Mouse (Mus musculus): ENCODE results near the gene Olfr71.

The Olfr71 gene

GRCm38 (mm10) chr4:43713652-43714219, 3.7 kb upstream of the Olfr71 start:
- DNase-seq (ENCODE audit: low read depth): no peak

DNA sequence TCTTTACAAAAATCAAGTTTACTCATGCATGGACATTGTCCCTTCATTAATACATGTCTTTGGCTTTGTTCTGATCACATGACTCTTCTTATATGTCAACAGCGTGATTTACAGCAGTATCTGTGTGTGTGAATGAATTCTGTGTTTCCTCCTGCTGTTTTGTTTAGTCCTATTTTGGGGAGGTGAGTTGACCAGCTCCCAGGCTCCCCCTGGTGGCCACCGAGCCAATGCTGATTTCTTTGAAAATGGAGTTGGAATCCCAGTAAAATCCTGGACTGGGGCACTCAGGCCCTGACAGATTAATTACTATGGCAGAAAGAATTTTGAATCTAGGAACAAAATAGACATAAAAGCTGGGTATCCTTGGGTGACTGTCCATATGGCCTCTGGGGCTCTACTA, 1.8 kb upstream of the Olfr71 start:
- DNase-seq (ENCODE audit: low read depth): no peak

DNA sequence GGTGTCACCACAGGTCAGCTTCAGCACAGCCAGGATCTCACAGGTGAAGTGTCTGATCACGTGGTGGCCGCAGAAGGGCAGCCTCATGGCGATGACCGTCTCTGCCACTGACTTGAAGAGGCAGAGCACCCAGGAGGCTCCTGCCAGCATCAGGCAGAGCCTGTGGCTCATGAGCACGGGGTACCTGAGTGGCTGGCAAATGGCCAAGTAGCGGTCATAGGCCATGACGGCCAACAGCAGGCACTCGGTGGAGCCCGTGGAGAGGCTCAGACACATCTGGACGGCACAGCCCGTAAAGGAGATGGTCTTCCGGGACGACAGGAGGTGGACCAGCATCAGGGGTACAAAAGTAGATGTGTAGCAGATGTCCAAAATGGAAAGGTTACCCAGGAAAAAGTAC, 4.1 kb downstream of the Olfr71 start:
- no peak for DNase-seq (ENCODE audit: low read depth)

DNA sequence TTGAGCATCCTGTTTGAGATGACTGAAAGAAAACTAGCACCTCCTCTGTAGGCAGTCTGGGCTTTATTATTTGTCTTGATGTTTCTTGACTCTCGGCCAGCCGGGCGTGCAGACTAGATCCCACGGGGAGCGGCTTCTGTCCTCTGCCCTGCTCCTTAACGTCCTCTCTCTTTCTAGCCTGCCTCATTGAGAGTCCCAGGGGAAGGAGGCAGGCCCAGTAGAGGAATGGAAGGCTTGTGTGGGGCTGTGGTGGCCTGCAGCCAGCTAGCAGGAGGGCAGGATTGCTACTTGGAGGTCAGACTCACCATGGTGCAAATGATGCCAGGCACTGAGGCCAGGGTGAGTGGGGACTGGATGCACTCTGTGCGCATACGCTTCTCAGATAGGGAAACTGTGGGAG, 6.2 kb downstream of the Olfr71 start:
- DNase-seq (ENCODE audit: low read depth): no peak

GRCm38 (mm10) chr4:43703439-43703838, 6.6 kb downstream of the Olfr71 start:
- DNase-seq (ENCODE audit: low read depth): no peak

- DNase-seq (ENCODE audit: low read depth): no peak
Measured at GRCm38 (mm10) chr4:43700707-43701106, 9.3 kb downstream of the Olfr71 start, which contains the start of gene Olfr70. Gene Olfr70 (minus strand): TSS chr4:43700807.

- DNase-seq (ENCODE audit: low read depth): no peak
Measured at GRCm38 (mm10) chr4:43696561-43696960, 13.5 kb downstream of the Olfr71 start.

DNA sequence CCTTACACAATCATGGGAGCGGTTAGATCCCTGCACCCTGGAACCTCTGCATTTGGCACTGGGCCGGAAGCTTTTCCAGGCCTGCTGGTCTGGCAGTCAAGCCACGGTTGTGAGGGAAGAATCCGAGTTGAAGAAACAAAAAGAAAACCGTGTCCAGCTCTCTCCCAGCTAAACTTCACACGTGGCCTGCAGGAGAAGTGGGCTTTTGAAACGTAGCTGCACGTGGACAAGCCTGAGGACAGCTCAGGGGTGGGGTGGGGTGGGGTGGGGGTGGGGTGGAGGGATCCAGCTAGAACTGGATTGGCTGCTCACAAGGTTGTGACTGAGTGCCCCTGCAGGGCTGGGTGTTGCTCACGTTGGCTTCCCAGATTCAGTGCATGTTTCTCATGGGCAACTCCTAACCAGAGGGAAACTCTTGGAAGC, 14.8 kb downstream of the Olfr71 start:
- DNase-seq (ENCODE audit: low read depth): no peak

- no peak for DNase-seq (ENCODE audit: low read depth)
Measured at GRCm38 (mm10) chr4:43694439-43695248, 15.4 kb downstream of the Olfr71 start.

DNA sequence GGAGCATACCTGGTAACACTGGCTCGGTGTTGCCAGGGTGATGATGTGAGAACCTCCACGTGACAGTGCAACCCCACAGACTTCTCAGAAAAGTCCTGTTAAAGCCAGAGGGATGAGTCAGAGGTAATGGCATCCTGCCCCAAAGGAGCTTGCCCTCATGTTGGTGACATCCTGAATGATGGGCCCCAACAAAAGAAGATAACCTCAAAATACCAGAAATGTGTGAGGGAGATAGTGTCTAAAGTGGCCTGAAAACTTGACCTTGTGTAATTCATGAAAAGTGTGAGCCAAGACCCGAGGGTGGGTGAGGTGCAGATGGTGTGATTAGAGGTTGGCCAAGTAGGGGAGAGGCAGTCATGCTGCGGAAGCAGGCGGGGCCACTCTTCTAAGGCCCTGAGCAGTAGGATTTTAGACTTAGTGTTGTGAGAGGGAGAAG, 16.2 kb downstream of the Olfr71 start:
- DNase-seq (ENCODE audit: low read depth): no peak

DNA sequence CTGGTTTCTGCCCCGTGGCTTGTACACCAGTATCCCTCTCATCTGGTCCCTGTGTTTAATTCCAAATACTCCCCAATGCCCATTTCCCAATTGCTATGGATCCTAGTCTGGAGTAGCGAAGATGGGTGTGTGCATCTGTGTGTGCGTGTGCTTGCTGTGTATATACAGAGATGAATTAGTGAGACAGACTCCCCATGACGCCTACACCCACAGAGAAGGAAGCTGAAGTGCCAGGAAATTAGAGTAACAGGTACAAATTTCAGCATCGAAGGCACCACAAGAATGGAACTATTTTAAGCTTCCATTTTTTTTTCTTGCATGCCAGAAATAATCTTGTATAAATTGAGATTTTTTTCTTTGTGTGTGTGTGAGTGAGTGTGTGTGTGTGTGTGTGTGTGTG, 19.0 kb downstream of the Olfr71 start:
- DNase-seq (ENCODE audit: low read depth): no peak

DNA sequence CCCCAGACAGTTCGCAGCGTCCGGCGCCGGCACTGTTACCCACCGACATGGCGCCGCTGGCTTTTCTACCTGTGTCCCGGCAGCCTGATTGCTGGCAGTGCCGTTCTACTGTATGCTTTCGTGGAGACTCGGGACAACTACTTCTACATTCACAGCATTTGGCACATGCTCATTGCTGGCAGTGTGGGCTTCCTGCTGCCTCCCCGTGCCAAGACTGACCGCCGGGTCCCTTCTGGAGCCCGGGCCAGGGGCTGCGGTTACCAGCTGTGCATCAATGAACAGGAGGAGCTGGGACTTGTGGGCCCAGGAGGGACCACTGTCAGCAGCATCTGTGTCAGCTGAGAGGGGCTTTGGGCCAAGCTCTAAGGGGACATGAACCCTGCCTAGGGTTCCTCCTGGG, 20.0 kb downstream of the Olfr71 start:
- no peak for DNase-seq (ENCODE audit: low read depth)

GRCm38 (mm10) chr4:43679416-43680043, 30.5 kb downstream of the Olfr71 start:
- no peak for DNase-seq (ENCODE audit: low read depth)

DNA sequence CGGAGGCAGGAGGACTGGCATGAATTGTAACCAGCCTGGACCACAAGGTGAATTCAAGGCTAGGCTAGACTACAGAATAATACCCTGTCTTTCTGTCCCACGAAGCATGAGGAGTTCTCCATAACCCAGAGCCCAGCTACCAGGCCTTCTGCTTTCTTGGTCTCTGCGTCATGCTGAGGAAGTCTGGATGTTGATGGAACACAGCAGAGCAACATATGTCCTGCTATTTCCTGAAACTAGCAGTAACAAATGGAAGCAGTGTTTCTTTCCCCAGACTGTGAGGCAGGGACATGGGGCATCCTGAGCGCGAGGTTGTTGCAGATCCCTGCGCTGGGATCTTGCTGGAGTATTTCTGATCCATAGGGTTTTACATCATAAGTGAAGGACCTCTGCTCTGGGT, 31.5 kb downstream of the Olfr71 start:
- DNase-seq (ENCODE audit: low read depth): no peak

DNA sequence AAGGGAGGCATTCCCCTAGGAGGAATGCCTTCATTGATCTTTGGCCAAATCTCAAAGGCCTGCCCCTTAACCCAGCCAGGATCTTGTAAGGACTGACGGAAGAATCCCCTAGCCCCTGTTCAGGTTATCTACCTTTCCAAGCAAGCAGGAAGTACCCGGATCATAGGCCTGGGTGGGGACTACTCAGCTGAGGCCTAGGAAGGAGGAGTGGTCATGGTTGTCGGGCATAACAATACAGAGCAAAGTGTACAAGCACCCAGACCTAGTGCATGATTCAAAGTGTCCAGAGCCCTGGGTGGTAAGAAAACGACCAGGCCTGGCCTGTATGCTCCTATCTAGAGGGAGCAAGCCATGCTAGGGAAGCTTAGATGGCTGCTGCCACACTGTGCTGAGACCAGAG, 34.4 kb downstream of the Olfr71 start:
- DNase-seq (ENCODE audit: low read depth): no peak

GRCm38 (mm10) chr4:43674974-43675373, 35.1 kb downstream of the Olfr71 start:
- DNase-seq (ENCODE audit: low read depth): no peak

GRCm38 (mm10) chr4:43673703-43674102, 36.4 kb downstream of the Olfr71 start:
- DNase-seq (ENCODE audit: low read depth): no peak

- DNase-seq (ENCODE audit: low read depth): peak; percentile 57
Measured at GRCm38 (mm10) chr4:43672070-43672469, 38.0 kb downstream of the Olfr71 start.

GRCm38 (mm10) chr4:43669428-43669794, 40.6 kb downstream of the Olfr71 start:
- DNase-seq (ENCODE audit: low read depth): no peak

DNA sequence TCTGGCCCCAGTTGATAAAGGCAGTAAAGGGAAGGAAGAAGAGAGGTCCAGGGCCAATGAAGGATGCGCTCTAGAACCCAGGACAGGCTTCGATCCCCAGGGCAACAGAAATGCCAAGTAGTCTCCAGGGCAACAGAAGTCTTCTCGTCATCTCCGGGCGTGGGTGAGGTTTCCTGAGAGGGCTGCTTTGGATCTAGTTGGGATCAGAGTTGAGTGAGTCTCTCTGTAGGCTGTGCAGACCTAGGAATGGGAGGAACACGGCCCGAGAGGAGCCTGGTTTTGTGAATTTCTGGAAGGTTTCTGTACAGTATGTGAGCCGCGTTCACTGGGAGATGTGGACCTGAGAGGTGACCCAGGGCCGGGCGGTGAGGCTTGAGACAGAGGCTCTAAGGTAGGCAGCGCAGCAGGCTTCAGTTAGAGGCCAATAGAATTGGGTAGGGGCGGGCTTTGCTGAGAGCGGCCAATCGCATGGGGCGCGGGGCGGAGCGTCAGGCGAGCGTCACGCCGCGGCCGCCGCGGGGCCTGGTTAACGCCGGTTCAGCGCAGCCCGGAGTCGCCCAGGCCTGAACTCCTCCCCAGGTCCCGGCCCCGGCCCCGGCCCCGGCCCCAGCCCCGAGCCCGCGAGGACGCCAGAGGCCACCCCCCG, 41.1 kb downstream of the Olfr71 start, which contains the start of the genes Tmem8b and Fam221b:
TSS of gene Tmem8b (plus strand) at position 190 of the 646 bp plus-strand sequence.
TSS of gene Fam221b (minus strand) at position 364 of the 646 bp plus-strand sequence.
- DNase-seq (ENCODE audit: low read depth): peak; percentile 51

DNA sequence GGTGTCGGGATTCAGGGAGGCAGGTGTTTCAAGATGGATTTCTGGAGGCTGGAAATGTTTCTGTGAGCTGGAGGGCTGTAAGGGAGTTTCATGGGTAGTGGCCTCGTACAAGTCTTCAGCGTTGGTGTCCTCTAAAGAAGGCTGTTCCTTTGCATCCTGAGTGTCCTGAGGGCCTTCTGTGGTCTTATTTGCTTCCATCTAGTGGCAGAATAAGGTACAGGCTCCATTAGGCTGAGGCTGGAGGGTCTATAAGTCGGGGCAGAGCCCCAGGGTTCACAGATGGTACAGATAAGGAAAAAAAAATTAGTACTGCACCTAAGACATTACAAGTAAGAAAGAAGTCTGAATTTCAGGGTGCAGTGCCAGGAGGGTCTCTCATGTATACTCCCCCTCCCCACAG, 43.6 kb downstream of the Olfr71 start:
- DNase-seq (ENCODE audit: low read depth): no peak

- no peak for DNase-seq (ENCODE audit: low read depth)
Measured at GRCm38 (mm10) chr4:43657146-43657545, 52.9 kb downstream of the Olfr71 start.
